Mouse (Mus musculus): ENCODE results near the gene Dip2a. TPM values are rescaled to one million over a fixed set of nuclear protein-coding genes. Genes with fewer than 3 reads are reported as not detected.

Gene Dip2a
- polyA plus RNA-seq, 1 experiment: 12.8 TPM

GRCm38 (mm10) chr10:76306738-76307137 is 38.4 kb downstream of the Dip2a start:
- no peak for DNase-seq (ENCODE audit: low spot score)

DNA sequence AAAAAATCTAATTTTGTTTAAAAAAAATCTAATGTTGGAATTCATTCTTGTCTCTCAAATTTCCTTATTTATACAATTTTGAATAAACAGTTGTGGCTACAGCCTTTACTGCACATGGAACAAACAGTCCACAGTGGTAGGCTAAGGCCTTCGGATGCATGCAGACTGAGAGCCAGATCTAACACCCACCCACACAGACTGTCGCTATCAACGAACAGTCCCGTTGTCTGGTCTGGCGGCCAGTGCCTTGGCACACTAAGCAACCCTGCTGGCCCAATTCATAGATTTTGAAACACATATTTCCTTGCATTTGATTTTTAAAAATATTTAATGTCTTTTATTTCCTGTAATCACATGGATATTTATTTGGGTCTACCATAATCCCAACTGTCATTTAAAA is 45.0 kb downstream of the Dip2a start:
- DNase-seq (ENCODE audit: low spot score): no peak

DNA sequence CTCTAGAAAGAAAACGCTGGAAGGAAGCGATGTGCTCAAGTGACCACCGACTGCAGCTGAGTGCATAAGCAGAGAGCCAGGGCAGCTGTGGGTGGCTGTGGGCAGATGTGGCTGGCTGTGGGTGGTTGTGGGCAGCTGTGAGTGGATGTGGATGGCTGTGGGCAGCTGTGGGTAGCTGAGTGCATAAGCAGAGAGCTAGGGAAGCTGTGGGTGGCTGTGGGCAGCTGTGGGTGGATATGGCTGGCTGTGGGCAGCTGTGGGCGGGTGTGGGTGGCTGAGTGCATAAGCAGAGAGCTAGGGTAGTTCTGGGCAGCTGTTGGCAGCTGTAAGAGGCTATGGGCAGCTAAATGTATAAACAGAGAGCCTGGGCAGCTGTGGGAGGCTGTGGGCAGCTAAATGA is 51.9 kb downstream of the Dip2a start:
- DNase-seq (ENCODE audit: low spot score): no peak

DNA sequence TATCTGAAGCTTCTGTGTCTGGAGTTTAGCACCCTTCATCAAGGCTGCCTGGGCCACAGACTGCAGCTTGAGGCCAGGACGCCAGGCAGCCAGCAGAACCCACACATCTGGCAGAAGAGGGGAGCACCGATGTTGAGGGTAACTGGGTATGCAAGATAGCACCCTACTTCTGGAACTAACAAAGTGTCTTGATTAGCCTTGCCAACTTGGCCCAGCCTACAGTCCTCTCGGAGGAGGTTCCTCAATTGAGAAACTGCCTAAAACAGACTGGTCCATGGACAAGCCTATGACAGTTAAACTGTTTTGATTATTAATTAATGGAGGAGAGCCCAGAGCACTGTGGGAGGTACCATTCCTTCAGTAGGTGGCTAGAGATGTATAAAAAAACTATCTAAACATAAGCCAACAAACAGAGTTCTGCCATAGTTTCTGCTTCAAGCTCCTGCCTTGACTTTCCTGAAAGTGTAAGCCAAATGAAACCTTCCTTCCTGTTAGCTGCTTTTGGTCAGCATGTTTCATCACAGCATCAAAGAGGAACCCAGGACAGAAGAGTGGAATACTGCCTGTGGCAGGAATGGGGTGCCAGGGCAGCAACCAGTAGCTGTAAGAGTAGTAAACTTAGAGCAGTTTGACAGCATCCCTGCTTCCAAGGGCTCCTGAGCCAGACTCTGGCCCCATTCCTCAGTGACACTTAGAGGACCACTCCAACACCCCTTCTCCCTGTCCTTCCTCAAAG is 55.0 kb downstream of the Dip2a start:
- no peak for DNase-seq (ENCODE audit: low spot score)

GRCm38 (mm10) chr10:76289052-76289451 is 56.0 kb downstream of the Dip2a start:
- no peak for DNase-seq (ENCODE audit: low spot score)

- DNase-seq (ENCODE audit: low spot score): no peak
Measured at GRCm38 (mm10) chr10:76288268-76288993, 56.7 kb downstream of the Dip2a start.

- no peak for DNase-seq (ENCODE audit: low spot score)
Measured at GRCm38 (mm10) chr10:76278541-76279097, 66.5 kb downstream of the Dip2a start.

GRCm38 (mm10) chr10:76275256-76275655 is 69.8 kb downstream of the Dip2a start:
- no peak for DNase-seq (ENCODE audit: low spot score)

- DNase-seq (ENCODE audit: low spot score): no peak
Measured at GRCm38 (mm10) chr10:76271238-76271637, 73.9 kb downstream of the Dip2a start.

- DNase-seq (ENCODE audit: low spot score): no peak
Measured at GRCm38 (mm10) chr10:76262431-76262830, 82.7 kb downstream of the Dip2a start.

- DNase-seq (ENCODE audit: low spot score): no peak
Measured at GRCm38 (mm10) chr10:76261447-76261846, 83.6 kb downstream of the Dip2a start.

DNA sequence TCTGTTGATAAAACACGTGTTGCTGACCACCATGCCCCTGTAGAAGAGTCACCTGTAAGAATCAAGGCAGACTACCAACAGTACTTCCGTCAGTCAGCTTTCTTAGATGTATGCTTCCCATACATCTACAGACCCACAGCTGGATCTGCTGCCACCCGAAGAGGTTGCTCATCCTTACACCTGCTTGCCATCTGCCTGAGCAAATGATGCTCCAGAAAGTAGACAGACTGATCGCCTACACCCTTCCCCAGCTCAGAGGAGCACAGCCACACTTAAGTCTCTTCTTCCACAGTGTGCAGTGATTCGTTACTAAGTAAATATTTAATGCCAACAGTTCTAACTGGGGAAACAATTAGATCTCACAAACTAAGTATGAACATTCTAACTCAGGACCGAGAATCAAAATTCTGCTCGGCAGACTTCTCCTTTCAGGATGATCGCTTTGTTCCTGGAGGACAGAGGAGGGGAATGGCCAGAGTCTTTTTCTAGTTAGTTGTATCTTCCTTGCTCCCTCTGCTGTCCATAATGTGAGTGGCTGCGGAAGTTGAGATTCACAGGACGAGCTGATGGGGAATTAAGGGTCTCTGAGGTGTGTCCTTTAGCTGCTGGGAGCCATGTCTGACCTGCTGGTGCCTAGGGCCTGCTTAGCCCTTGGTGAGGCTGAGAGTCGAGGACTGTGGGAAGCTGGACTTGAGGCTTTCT is 84.6 kb downstream of the Dip2a start:
- DNase-seq (ENCODE audit: low spot score): no peak

DNA sequence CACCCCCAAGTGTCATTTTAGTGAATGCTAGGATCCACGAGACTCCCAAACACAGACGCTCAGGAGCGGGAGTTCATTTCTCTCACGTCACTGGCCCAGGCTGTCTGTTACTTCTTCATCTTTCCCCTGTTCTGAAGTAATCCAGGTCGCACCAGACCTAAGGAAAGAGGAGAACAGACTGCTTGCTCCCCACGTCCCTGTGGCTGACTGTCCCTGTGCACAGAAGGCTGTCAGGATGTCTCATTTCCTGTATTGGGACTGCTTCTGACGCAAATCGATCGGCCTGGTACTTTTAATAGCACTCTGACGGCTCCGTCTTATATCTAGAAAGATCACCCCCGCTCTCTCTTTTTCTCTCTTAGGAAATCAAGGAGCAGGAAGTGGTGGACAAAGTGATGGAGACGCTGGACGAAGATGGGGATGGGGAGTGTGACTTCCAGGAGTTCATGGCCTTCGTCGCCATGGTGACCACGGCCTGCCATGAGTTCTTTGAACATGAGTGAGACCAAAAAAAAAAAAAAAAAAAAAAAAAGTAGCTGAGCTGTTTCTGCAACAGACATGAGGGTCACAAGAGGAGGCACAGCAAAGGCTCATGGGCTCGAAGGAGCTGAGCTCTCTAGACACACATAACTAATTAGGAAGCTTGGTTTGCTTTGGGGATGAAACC is 85.4 kb downstream of the Dip2a start:
- DNase-seq (ENCODE audit: low spot score): no peak

GRCm38 (mm10) chr10:76257719-76258390 is 87.2 kb downstream of the Dip2a start:
- DNase-seq (ENCODE audit: low spot score): no peak

GRCm38 (mm10) chr10:76257231-76257630 is 87.9 kb downstream of the Dip2a start:
- no peak for DNase-seq (ENCODE audit: low spot score)

- DNase-seq (ENCODE audit: low spot score): peak; percentile 10
Measured at GRCm38 (mm10) chr10:76255617-76256016, 89.5 kb downstream of the Dip2a start.

DNA sequence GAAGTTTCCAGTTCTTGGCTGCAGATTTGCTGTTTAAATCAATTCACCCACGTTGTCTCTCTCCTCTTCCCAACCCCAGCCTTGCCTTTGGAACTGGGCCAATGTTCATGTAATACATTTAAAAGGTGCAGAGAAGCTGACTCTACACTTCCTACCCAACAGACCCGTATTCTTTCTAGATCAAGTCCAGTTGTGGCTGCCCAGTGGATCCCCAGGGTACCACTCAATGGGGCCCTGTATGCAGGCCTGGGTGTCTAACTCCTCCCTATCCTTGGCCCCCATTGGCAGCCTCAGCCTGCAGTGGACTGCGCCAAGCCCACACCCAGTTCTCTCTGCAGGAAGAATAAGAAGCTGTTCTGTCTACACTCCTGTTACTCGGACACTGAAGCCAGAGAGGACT is 91.6 kb downstream of the Dip2a start, which contains the start of gene S100b:
Gene S100b, plus strand, starts transcription at position 318 of the 400 bp plus-strand sequence.
- DNase-seq (ENCODE audit: low spot score): peak; percentile 32

DNA sequence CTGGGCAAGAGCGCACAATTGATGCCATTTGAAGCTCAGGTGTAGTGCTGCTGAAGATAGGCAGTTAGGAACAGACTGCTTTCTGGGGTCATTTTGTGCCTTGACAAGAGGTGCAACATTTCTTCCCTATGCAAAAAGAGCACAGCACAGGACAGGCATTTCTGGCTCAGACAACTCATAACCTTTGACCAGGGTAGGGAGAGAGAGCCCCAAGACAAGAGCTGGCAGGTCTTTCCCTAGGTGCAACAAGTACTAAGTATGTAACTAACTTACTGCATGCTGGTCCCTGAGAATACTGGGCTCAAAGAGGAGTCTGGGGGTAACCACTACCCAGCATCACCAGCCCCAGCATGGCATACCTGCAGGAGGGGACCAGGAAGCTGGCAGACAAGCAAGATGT is 92.0 kb downstream of the Dip2a start:
- DNase-seq (ENCODE audit: low spot score): peak; percentile 9

- no peak for DNase-seq (ENCODE audit: low spot score)
Measured at GRCm38 (mm10) chr10:76250870-76251269, 94.2 kb downstream of the Dip2a start.

DNA sequence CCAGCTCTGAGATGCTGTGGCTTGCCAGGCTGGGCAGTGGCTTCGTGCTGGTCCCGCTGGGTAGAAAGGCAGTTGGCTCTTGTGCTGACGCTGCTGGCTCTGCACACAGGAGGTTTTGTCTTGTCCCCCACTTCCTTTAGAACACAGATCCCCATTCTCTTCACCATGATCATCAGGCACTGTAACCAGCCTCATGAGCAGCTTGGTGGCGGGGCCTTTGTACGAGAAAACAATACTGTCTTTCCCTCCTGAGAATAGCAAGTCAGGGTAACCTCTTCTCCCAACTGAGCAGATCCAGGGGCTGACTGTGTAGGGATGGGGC is 96.5 kb downstream of the Dip2a start:
- DNase-seq (ENCODE audit: low spot score): no peak

DNA sequence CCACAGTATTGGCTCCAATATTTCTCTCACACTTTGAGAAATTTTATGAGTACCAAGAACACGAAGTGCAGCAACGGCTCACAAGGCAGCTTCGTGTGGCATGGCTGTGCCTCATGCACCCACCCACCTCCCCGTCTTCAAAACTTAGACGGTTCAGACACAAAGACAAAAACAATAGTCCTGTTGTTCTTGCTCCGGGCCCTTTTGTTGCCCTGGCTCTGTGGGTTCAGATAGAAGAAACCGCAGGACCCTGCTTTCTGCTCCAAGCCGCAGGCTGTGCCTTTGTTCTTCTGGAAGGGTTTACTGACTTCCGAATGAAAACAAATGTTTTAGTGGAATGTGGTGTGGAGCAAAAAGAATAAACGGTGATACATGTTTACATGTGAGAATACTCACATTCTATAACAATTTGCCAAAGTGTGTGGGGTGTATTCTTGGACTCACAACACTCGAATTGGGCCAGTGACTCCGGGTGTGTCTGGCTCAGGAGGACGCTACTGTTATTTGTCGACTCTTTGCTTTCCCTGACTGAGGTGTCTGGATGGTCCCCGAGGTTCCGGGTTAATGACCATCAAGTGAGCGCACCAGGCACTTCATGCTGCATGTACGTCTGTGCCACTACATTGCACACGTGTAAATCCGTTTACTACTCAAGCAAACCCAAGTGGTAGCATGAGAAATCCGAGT is 97.0 kb downstream of the Dip2a start:
- no peak for DNase-seq (ENCODE audit: low spot score)
